ENCODE assay signal across 32 mouse cellular contexts in the genomic region with DNA sequence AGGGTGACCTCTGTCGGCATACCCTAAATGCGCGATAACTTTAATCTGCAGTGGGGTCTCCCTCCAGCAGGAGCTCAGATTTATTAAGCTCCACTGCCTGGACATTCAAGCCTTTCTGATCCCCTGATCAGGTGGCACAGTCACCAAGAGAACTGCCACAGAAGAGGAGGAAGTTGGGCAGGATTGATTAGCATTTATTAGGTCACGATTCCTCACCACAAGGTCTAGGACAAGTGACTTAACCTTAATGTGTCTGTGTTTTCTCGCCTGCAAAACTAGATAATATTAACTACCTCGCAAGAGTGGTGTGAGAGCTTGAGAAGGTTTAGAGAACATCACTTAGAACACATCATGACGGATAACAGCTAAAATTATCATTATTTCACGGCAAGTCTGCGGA. TPM values are rescaled to one million over a fixed set of nuclear protein-coding genes. Genes with fewer than 3 reads are reported as not detected.
"Had no signal": no experiment of that assay in that cellular context is flagged by ENCODE, and none has a peak within 500 bp of the region (broad histone marks: within the 10 kb centered on the region; RNA-seq: fewer than 3 reads in every experiment).

No protein-coding gene starts in this region.

- H3K27ac ChIP-seq: embryonic facial prominence, embryonic 10.5 days; embryonic facial prominence, embryonic 12.5 days; embryonic facial prominence, embryonic 13.5 days; embryonic facial prominence, embryonic 15.5 days; forebrain, embryonic 10.5 days; forebrain, embryonic 12.5 days; forebrain, embryonic 13.5 days; forebrain, embryonic 15.5 days; gastrocnemius, adult 2 months; heart, adult 2 months had no signal

- ATAC-seq: forebrain, embryonic 13.5 days; forebrain, embryonic 14.5 days; forebrain, embryonic 15.5 days; forebrain, embryonic 16.5 days; forebrain, postnatal 0 days had no signal

- H3K4me3 ChIP-seq: embryonic facial prominence, embryonic 10.5 days; embryonic facial prominence, embryonic 12.5 days; embryonic facial prominence, embryonic 13.5 days; embryonic facial prominence, embryonic 15.5 days; erythroblast, embryonic 14.5 days; forebrain, embryonic 10.5 days; forebrain, embryonic 12.5 days; forebrain, embryonic 13.5 days; forebrain, embryonic 15.5 days; gastrocnemius, adult 2 months; heart, adult 2 months had no signal

- DNase-seq: cerebellum, adult 9-11 months; cerebellum, postnatal 36 days; gastrocnemius, postnatal 14 days; gastrocnemius, postnatal 25 days; gastrocnemius, postnatal 36 days; heart, adult 11 months; heart, adult 18-20 months; heart, adult 2 months had no signal

- H3K36me3 ChIP-seq: embryonic facial prominence, embryonic 10.5 days; embryonic facial prominence, embryonic 12.5 days; embryonic facial prominence, embryonic 13.5 days; embryonic facial prominence, embryonic 15.5 days; forebrain, embryonic 10.5 days; forebrain, embryonic 12.5 days; forebrain, embryonic 15.5 days had no signal

- H3K9ac ChIP-seq: embryonic facial prominence, embryonic 12.5 days; embryonic facial prominence, embryonic 13.5 days; embryonic facial prominence, embryonic 15.5 days; forebrain, embryonic 12.5 days; forebrain, embryonic 13.5 days; forebrain, embryonic 15.5 days; forebrain, postnatal 0 days had no signal

- H3K9me3 ChIP-seq: embryonic facial prominence, embryonic 10.5 days; embryonic facial prominence, embryonic 12.5 days; embryonic facial prominence, embryonic 13.5 days; embryonic facial prominence, embryonic 15.5 days; forebrain, embryonic 10.5 days; forebrain, embryonic 12.5 days; forebrain, embryonic 13.5 days; forebrain, embryonic 15.5 days had no signal

- H3K4me2 ChIP-seq: embryonic facial prominence, embryonic 12.5 days; embryonic facial prominence, embryonic 13.5 days; embryonic facial prominence, embryonic 15.5 days; forebrain, embryonic 12.5 days; forebrain, embryonic 13.5 days; forebrain, embryonic 15.5 days had no signal

RNA-seq across cellular contexts. Expression of a gene that starts 2.7 kb away (rescaled TPM):
- total RNA-seq: common myeloid progenitor, adult 5-6 weeks; forebrain, postnatal 0 days; gastrocnemius, adult 18-20 months; gastrocnemius, adult 2 months; gastrocnemius, adult 8-10 months; gastrocnemius, postnatal 10 days; gastrocnemius, postnatal 14 days; gastrocnemius, postnatal 25 days; gastrocnemius, postnatal 36 days; gastrocnemius, postnatal 4 days; granulocyte monocyte progenitor cell, adult 5-6 weeks; heart, adult 18-20 months; heart, adult 2 months; heart, adult 8-10 months had no signal
- polyA plus RNA-seq: embryonic facial prominence, embryonic 11.5 days; forebrain, embryonic 10.5 days; forebrain, embryonic 11.5 days; forebrain, embryonic 12.5 days; forebrain, embryonic 13.5 days; forebrain, embryonic 14.5 days; forebrain, embryonic 15.5 days; forebrain, embryonic 16.5 days; gonadal fat pad, adult 2 months; heart, adult 2 months had no signal

RNA-seq across cellular contexts. Expression of a gene that starts 4.7 kb away (rescaled TPM):
- total RNA-seq: common myeloid progenitor, adult 5-6 weeks; granulocyte monocyte progenitor cell, adult 5-6 weeks had no signal
- polyA plus RNA-seq: erythroblast, embryonic 14.5 days; forebrain, embryonic 10.5 days; forebrain, embryonic 13.5 days had no signal

RNA-seq across cellular contexts. Expression of a gene that starts 41.8 kb away (rescaled TPM):
- total RNA-seq: common myeloid progenitor, adult 5-6 weeks; forebrain, postnatal 0 days; granulocyte monocyte progenitor cell, adult 5-6 weeks; heart, adult 2 months had no signal
- polyA plus RNA-seq: embryonic facial prominence, embryonic 11.5 days; embryonic facial prominence, embryonic 14.5 days; erythroblast, embryonic 14.5 days; forebrain, embryonic 10.5 days; forebrain, embryonic 11.5 days; forebrain, embryonic 12.5 days; forebrain, embryonic 13.5 days; forebrain, embryonic 14.5 days; forebrain, embryonic 15.5 days; forebrain, embryonic 16.5 days; forebrain, postnatal 0 days; heart, adult 2 months had no signal
